Comparison of ENCODE assay signal across 8 mouse cellular contexts in the genomic region with DNA sequence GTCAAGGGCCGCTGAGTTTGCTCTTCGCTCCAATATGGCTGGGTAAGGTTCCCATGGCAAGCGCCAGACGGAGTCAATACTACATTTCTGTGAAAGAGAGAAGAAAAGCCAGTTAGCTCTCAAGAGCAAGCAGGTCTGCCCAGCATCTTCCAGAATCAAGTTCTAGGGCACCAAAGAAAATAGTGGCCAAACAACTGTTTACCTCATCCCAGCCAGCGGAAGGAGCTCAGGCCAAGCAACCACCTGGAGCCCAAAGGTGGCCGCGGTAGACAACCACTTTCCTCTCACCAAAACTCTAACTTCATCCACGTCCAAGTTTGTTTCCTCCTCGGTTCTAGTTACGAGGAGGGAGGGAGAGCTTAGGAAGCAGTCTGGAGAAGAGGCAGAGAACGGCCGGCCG. TPM values are rescaled to one million over a fixed set of nuclear protein-coding genes. Genes with fewer than 3 reads are reported as not detected.
DNase-seq lines count a peak whose midpoint lies in the region; ATAC-seq and TF ChIP-seq lines count a peak whose summit lies in the region.

No protein-coding gene starts in this region.

- H3K36me3 ChIP-seq in heart, adult 2 months (ENCODE audit: control insufficient read depth, insufficient read depth, low read length) = no peaks in the 10 kb centered on the region
- peaks cover 22% of the 10 kb centered on the region for H3K36me3 ChIP-seq in megakaryocyte, embryonic 14.5 days (replicated peaks; ENCODE audit: low read length)
- H3K36me3 ChIP-seq in liver, embryonic 12.5 days = no peaks in the 10 kb centered on the region
- H3K36me3 ChIP-seq in stomach, embryonic 16.5 days (ENCODE audit: control insufficient read depth, insufficient read depth, low read length) = no peaks in the 10 kb centered on the region

- H3K27ac ChIP-seq in heart, adult 2 months = no peak overlapping the region; the same call in 1 of the 2 replicates
- no peak overlapping the region for H3K27ac ChIP-seq in liver, embryonic 12.5 days
- peak overlapping the region; percentile 32; the same call in 1 of the 2 replicates for H3K27ac ChIP-seq in stomach, embryonic 16.5 days (ENCODE audit: low read length)

- TF ChIP-seq EP300 in heart, adult 2 months (IDR thresholded peaks at IDR 0.05; ENCODE audit: insufficient read depth, low read depth, low read length) = no peak

- peaks cover 13% of the 10 kb centered on the region for H3K9me3 ChIP-seq in megakaryocyte, embryonic 14.5 days
- no peaks in the 10 kb centered on the region for H3K9me3 ChIP-seq in liver, embryonic 12.5 days (replicated peaks)
- H3K9me3 ChIP-seq in stomach, embryonic 16.5 days (replicated peaks; ENCODE audit: control insufficient read depth, low read length) = no peaks in the 10 kb centered on the region

- H3K4me3 ChIP-seq in heart, adult 2 months = peak overlapping the region; percentile 56; the same call in 1 of the 2 replicates
- H3K4me3 ChIP-seq in megakaryocyte, embryonic 14.5 days (replicated peaks) = peak overlapping the region; percentile 97
- H3K4me3 ChIP-seq in liver, embryonic 12.5 days = peak overlapping the region; percentile 53
- peak overlapping the region; percentile 63 for H3K4me3 ChIP-seq in stomach, embryonic 16.5 days (replicated peaks; ENCODE audit: low read length)

- H3K9ac ChIP-seq in heart, adult 2 months (ENCODE audit: low read depth, low read length) = no peak overlapping the region
- no peak overlapping the region for H3K9ac ChIP-seq in liver, embryonic 12.5 days
- H3K9ac ChIP-seq in stomach, embryonic 16.5 days (ENCODE audit: low read length) = peak overlapping the region; percentile 73

- 26% methylated on average over 13 of the region's 13 CpGs for WGBS in heart, adult 2 months
- 30% methylated on average over 13 of the region's 13 CpGs for WGBS in liver, embryonic 12.5 days (ENCODE audit: insufficient replicate concordance)
- 22% methylated on average over 13 of the region's 13 CpGs for WGBS in stomach, embryonic 16.5 days

- no peak for DNase-seq in heart, adult 2 months
- DNase-seq in heart, postnatal 14 days = no peak
- no peak for DNase-seq in adrenal gland, adult 18-20 months (ENCODE audit: low spot score in 2 of 2)
- DNase-seq in left cerebral cortex, postnatal 4 days = no peak

- TF ChIP-seq POLR2A in heart, adult 2 months (IDR thresholded peaks at IDR 0.05; ENCODE audit: insufficient read depth, low read depth, low read length) = no peak

- no peaks in the 10 kb centered on the region for H3K79me2 ChIP-seq in heart, adult 2 months (replicated peaks; ENCODE audit: control insufficient read depth, insufficient read depth, low read length)

- peaks cover 5% of the 10 kb centered on the region for H3K27me3 ChIP-seq in heart, adult 2 months (ENCODE audit: control insufficient read depth, insufficient read depth, low read length)
- peaks cover 54% of the 10 kb centered on the region for H3K27me3 ChIP-seq in megakaryocyte, embryonic 14.5 days (replicated peaks)
- peaks cover 82% of the 10 kb centered on the region for H3K27me3 ChIP-seq in liver, embryonic 12.5 days (replicated peaks)
- peaks cover 44% of the 10 kb centered on the region for H3K27me3 ChIP-seq in stomach, embryonic 16.5 days (ENCODE audit: control insufficient read depth, insufficient read depth, low read length)

- intact Hi-C loops in heart, adult 2 months (cut with DNase I) = no loop called here
- intact Hi-C loops in heart, postnatal 14 days (cut with DNase I) = no loop called here
- intact Hi-C loops in left cerebral cortex, postnatal 4 days (cut with DNase I) = no loop called here

- no peak for TF ChIP-seq CTCF in heart, adult 2 months (IDR thresholded peaks at IDR 0.05)

- peak overlapping the region; percentile 69 for H3K4me2 ChIP-seq in liver, embryonic 12.5 days
- peak overlapping the region; percentile 90 for H3K4me2 ChIP-seq in stomach, embryonic 16.5 days (ENCODE audit: low read depth, low read length)

- ATAC-seq in megakaryocyte, adult 5-6 weeks (ENCODE audit: poor library complexity, severe bottlenecking) = no peak
- no peak for ATAC-seq in liver, embryonic 12.5 days
- ATAC-seq in stomach, embryonic 16.5 days (ENCODE audit: insufficient read depth, low FRiP score) = no peak

- H3K4me1 ChIP-seq in heart, adult 2 months (ENCODE audit: control insufficient read depth, insufficient read depth, low read length) = peaks cover 4% of the 10 kb centered on the region
- peaks cover 83% of the 10 kb centered on the region for H3K4me1 ChIP-seq in megakaryocyte, embryonic 14.5 days
- peaks cover 20% of the 10 kb centered on the region for H3K4me1 ChIP-seq in liver, embryonic 12.5 days
- peaks cover 18% of the 10 kb centered on the region for H3K4me1 ChIP-seq in stomach, embryonic 16.5 days (ENCODE audit: control insufficient read depth, insufficient read depth, low read length)

RNA-seq across cellular contexts. Expression of gene Efcc1, which starts 0.5 kb away (rescaled TPM):
- 1 to 10 TPM in 1 of 2 experiments, under 1 TPM in 1; 0.86 to 1.2 TPM for total RNA-seq in heart, adult 2 months (2021)
- 1.3 and 2.5 TPM in 2 replicates for polyA plus RNA-seq in heart, adult 2 months (2012; rRNA removed)
- 1 to 10 TPM; 3.1 to 3.2 TPM for total RNA-seq in heart, postnatal 14 days (2021)
- 1.2 TPM in 1 of 2 replicates, not detected in the other for polyA plus RNA-seq in megakaryocyte, embryonic 14.5 days (2012; ENCODE audit: insufficient read depth, low replicate concordance)
- 0.39 TPM in 1 of 2 replicates, not detected in the other for total RNA-seq in megakaryocyte, adult 5-6 weeks (2015)
- not detected in 2 replicates for total RNA-seq in megakaryocyte, adult 5-6 weeks (2017)
- 0.51 and 0.63 TPM in 2 replicates for polyA plus RNA-seq in liver, embryonic 12.5 days (2016; fragmentation: Nextera tagmentation; extraction: Ambion mirVana)
- polyA plus RNA-seq in stomach, embryonic 16.5 days (2015; fragmentation: Nextera tagmentation; extraction: Ambion mirVana) = 0.90 and 1.3 TPM in 2 replicates
- total RNA-seq in adrenal gland, adult 18-20 months (2021) = under 1 TPM; 0.27 to 0.51 TPM
- 1 to 10 TPM; 3.4 to 6.2 TPM for total RNA-seq in left cerebral cortex, postnatal 4 days (2021)

RNA-seq across cellular contexts. Expression of gene Gp9, which starts 47.7 kb away (rescaled TPM):
- total RNA-seq in heart, adult 2 months (2021) = 1 to 10 TPM in 1 of 2 experiments, under 1 TPM in 1; 0.94 to 5.8 TPM
- 2.6 and 9.9 TPM in 2 replicates for polyA plus RNA-seq in heart, adult 2 months (2012; rRNA removed)
- 1 to 10 TPM in 1 of 2 experiments, under 1 TPM in 1; 0.33 to 1.0 TPM for total RNA-seq in heart, postnatal 14 days (2021)
- 2,862 and 6,438 TPM in 2 replicates for polyA plus RNA-seq in megakaryocyte, embryonic 14.5 days (2012; ENCODE audit: insufficient read depth, low replicate concordance)
- total RNA-seq in megakaryocyte, adult 5-6 weeks (2015) = 0.16 and 1.2 TPM in 2 replicates
- total RNA-seq in megakaryocyte, adult 5-6 weeks (2017) = 0.59 TPM in 1 of 2 replicates, not detected in the other
- polyA plus RNA-seq in liver, embryonic 12.5 days (2016; fragmentation: Nextera tagmentation; extraction: Ambion mirVana) = 40.9 and 44.2 TPM in 2 replicates
- 1.2 and 1.4 TPM in 2 replicates for polyA plus RNA-seq in stomach, embryonic 16.5 days (2015; fragmentation: Nextera tagmentation; extraction: Ambion mirVana)
- total RNA-seq in adrenal gland, adult 18-20 months (2021) = under 1 TPM in 1 of 2 experiments, not detected in 1; 0.70 TPM
- not detected for total RNA-seq in left cerebral cortex, postnatal 4 days (2021)

RNA-seq across cellular contexts. Expression of gene Aplf, which starts 58.1 kb away (rescaled TPM):
- total RNA-seq in heart, adult 2 months (2021) = 1 to 10 TPM; 2.1 to 2.6 TPM
- polyA plus RNA-seq in heart, adult 2 months (2012; rRNA removed) = 1.4 and 2.1 TPM in 2 replicates
- 1 to 10 TPM; 2.4 to 2.6 TPM for total RNA-seq in heart, postnatal 14 days (2021)
- 4.5 and 5.3 TPM in 2 replicates for polyA plus RNA-seq in megakaryocyte, embryonic 14.5 days (2012; ENCODE audit: insufficient read depth, low replicate concordance)
- total RNA-seq in megakaryocyte, adult 5-6 weeks (2015) = 8.1 and 8.7 TPM in 2 replicates
- 14.6 and 17.0 TPM in 2 replicates for total RNA-seq in megakaryocyte, adult 5-6 weeks (2017)
- polyA plus RNA-seq in liver, embryonic 12.5 days (2016; fragmentation: Nextera tagmentation; extraction: Ambion mirVana) = 18.9 and 19.0 TPM in 2 replicates
- 14.2 and 15.5 TPM in 2 replicates for polyA plus RNA-seq in stomach, embryonic 16.5 days (2015; fragmentation: Nextera tagmentation; extraction: Ambion mirVana)
- total RNA-seq in adrenal gland, adult 18-20 months (2021) = 1 to 10 TPM; 4.4 to 7.5 TPM
- 10 to 100 TPM; 11.6 to 12.4 TPM for total RNA-seq in left cerebral cortex, postnatal 4 days (2021)
